Comparison of ENCODE assay signal across 8 mouse cellular contexts in the genomic region with DNA sequence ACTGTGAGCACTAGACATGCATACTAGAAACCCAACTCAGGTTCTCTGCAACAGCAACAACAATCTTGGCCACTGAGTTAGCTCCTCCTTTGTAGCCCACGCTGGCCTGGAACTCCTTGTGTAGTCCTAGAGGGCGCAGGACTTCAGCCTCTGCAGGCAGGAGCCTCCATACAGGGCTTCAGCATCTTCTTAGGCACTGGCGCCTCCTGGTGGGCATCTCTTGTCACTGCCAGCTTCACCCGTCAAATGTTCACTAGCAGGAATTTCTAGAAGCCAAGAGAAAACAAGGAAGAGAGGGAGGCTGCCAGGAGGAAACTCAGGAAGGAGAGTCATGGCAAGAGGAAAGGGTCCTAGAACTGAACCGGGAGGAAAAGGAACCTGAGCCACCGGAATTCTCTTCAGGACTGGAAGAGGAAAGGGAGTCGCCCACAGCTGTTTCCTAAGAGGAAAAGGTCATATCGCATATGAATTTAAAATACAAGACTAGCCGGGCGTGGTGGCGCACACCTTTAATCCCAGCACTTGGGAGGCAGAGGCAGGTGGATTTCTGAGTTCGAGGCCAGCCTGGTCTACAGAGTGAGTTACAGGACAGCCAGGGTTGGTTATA. TPM values are rescaled to one million over a fixed set of nuclear protein-coding genes. Genes with fewer than 3 reads are reported as not detected.
DNase-seq lines count a peak whose midpoint lies in the region; ATAC-seq lines count a peak whose summit lies in the region.

No protein-coding gene starts in this region.

- 37% methylated on average over 12 of the region's 12 CpGs for WGBS in embryonic facial prominence, embryonic 12.5 days
- WGBS in heart, embryonic 10.5 days = 36% methylated on average over 12 of the region's 12 CpGs
- WGBS in liver, embryonic 15.5 days (ENCODE audit: insufficient replicate concordance) = 13% methylated on average over 12 of the region's 12 CpGs
- WGBS in neural tube, embryonic 13.5 days = 41% methylated on average over 12 of the region's 12 CpGs

- no peak overlapping the region for H3K4me3 ChIP-seq in embryonic facial prominence, embryonic 12.5 days
- H3K4me3 ChIP-seq in heart, embryonic 10.5 days = no peak overlapping the region
- H3K4me3 ChIP-seq in liver, embryonic 15.5 days (replicated peaks) = no peak overlapping the region
- H3K4me3 ChIP-seq in neural tube, embryonic 13.5 days = no peak overlapping the region

- no peaks in the 10 kb centered on the region for H3K36me3 ChIP-seq in embryonic facial prominence, embryonic 12.5 days
- no peaks in the 10 kb centered on the region for H3K36me3 ChIP-seq in heart, embryonic 10.5 days
- H3K36me3 ChIP-seq in liver, embryonic 15.5 days (replicated peaks) = no peaks in the 10 kb centered on the region
- H3K36me3 ChIP-seq in neural tube, embryonic 13.5 days = no peaks in the 10 kb centered on the region

- no peak overlapping the region for H3K27ac ChIP-seq in embryonic facial prominence, embryonic 12.5 days
- no peak overlapping the region for H3K27ac ChIP-seq in heart, embryonic 10.5 days
- H3K27ac ChIP-seq in liver, embryonic 15.5 days (replicated peaks) = no peak overlapping the region
- H3K27ac ChIP-seq in neural tube, embryonic 13.5 days (replicated peaks) = no peak overlapping the region

- no peak overlapping the region for H3K4me2 ChIP-seq in embryonic facial prominence, embryonic 12.5 days (replicated peaks)
- no peak overlapping the region for H3K4me2 ChIP-seq in liver, embryonic 15.5 days
- H3K4me2 ChIP-seq in neural tube, embryonic 13.5 days = no peak overlapping the region

- no peaks in the 10 kb centered on the region for H3K9me3 ChIP-seq in embryonic facial prominence, embryonic 12.5 days
- no peaks in the 10 kb centered on the region; the same call in 1 of the 2 replicates for H3K9me3 ChIP-seq in heart, embryonic 10.5 days
- no peaks in the 10 kb centered on the region for H3K9me3 ChIP-seq in liver, embryonic 15.5 days (replicated peaks)
- H3K9me3 ChIP-seq in neural tube, embryonic 13.5 days = 0 out of 2 replicates have a peak, but pooled peaks cover 4% of the 10 kb centered on the region

- peak; percentile 72; the same call in 1 of the 2 replicates for ATAC-seq in embryonic facial prominence, embryonic 12.5 days (ENCODE audit: insufficient number of reproducible peaks, insufficient read depth, low FRiP score, low TSS enrichment)
- peak; percentile 66 for ATAC-seq in liver, embryonic 15.5 days (ENCODE audit: insufficient read depth)
- ATAC-seq in neural tube, embryonic 13.5 days (ENCODE audit: low read depth) = peak; percentile 75; the same call in 1 of the 2 replicates

- H3K27me3 ChIP-seq in embryonic facial prominence, embryonic 12.5 days = no peaks in the 10 kb centered on the region
- H3K27me3 ChIP-seq in heart, embryonic 10.5 days (ENCODE audit: insufficient read depth, poor library complexity, severe bottlenecking) = no peaks in the 10 kb centered on the region
- no peaks in the 10 kb centered on the region for H3K27me3 ChIP-seq in liver, embryonic 15.5 days
- no peaks in the 10 kb centered on the region for H3K27me3 ChIP-seq in neural tube, embryonic 13.5 days

- H3K4me1 ChIP-seq in embryonic facial prominence, embryonic 12.5 days = no peaks in the 10 kb centered on the region
- H3K4me1 ChIP-seq in heart, embryonic 10.5 days = no peaks in the 10 kb centered on the region
- H3K4me1 ChIP-seq in liver, embryonic 15.5 days (replicated peaks) = 0 out of 2 replicates have a peak, but pooled peaks cover 6% of the 10 kb centered on the region
- H3K4me1 ChIP-seq in neural tube, embryonic 13.5 days (replicated peaks) = no peaks in the 10 kb centered on the region

- no peak overlapping the region for H3K9ac ChIP-seq in embryonic facial prominence, embryonic 12.5 days
- no peak overlapping the region for H3K9ac ChIP-seq in liver, embryonic 15.5 days
- no peak overlapping the region for H3K9ac ChIP-seq in neural tube, embryonic 13.5 days

- peak; percentile 90 for DNase-seq in CD4-positive, CD25-positive, alpha-beta regulatory T cell, adult 2 months (ENCODE audit: low read depth, low spot score)
- peak; percentile 91 to 92 for DNase-seq in adrenal gland, postnatal 36 days
- DNase-seq in heart, embryonic 10.5 days (ENCODE audit: low spot score) = peak; percentile 94
- DNase-seq in kidney, postnatal 25 days = peak; percentile 92 to 95
- peak; percentile 57 for DNase-seq in telencephalon, adult 2 months (ENCODE audit: low read depth, low spot score)

RNA-seq across cellular contexts. Expression of a gene that starts 11.4 kb away (rescaled TPM):
- total RNA-seq in adrenal gland, postnatal 36 days (2021) = 10 to 100 TPM; 13.8 to 19.7 TPM
- polyA plus RNA-seq in embryonic facial prominence, embryonic 12.5 days (2016; fragmentation: Nextera tagmentation; extraction: Ambion mirVana) = 6.1 and 7.2 TPM in 2 replicates
- polyA plus RNA-seq in heart, embryonic 10.5 days (2016; fragmentation: Nextera tagmentation; extraction: Ambion mirVana) = 7.1 and 7.4 TPM in 2 replicates
- 3.0 and 3.2 TPM in 2 replicates for polyA plus RNA-seq in liver, embryonic 15.5 days (2015; fragmentation: Nextera tagmentation; extraction: Ambion mirVana)
- 4.0 and 4.7 TPM in 2 replicates for polyA plus RNA-seq in neural tube, embryonic 13.5 days (2015; fragmentation: Nextera tagmentation; extraction: Ambion mirVana)

RNA-seq across cellular contexts. Expression of a gene that starts 16.4 kb away (rescaled TPM):
- total RNA-seq in adrenal gland, postnatal 36 days (2021) = 10 to 100 TPM; 12.9 to 17.9 TPM
- 20.0 and 21.5 TPM in 2 replicates for polyA plus RNA-seq in embryonic facial prominence, embryonic 12.5 days (2016; fragmentation: Nextera tagmentation; extraction: Ambion mirVana)
- polyA plus RNA-seq in heart, embryonic 10.5 days (2016; fragmentation: Nextera tagmentation; extraction: Ambion mirVana) = 16.0 and 16.6 TPM in 2 replicates
- polyA plus RNA-seq in liver, embryonic 15.5 days (2015; fragmentation: Nextera tagmentation; extraction: Ambion mirVana) = 4.0 and 4.1 TPM in 2 replicates
- 24.8 and 25.0 TPM in 2 replicates for polyA plus RNA-seq in neural tube, embryonic 13.5 days (2015; fragmentation: Nextera tagmentation; extraction: Ambion mirVana)

RNA-seq across cellular contexts. Expression of a gene that starts 30.0 kb away (rescaled TPM):
- 10 to 100 TPM; 28.6 to 49.3 TPM for total RNA-seq in adrenal gland, postnatal 36 days (2021)
- polyA plus RNA-seq in embryonic facial prominence, embryonic 12.5 days (2016; fragmentation: Nextera tagmentation; extraction: Ambion mirVana) = 37.9 and 39.7 TPM in 2 replicates
- 38.9 and 50.2 TPM in 2 replicates for polyA plus RNA-seq in heart, embryonic 10.5 days (2016; fragmentation: Nextera tagmentation; extraction: Ambion mirVana)
- 15.7 and 17.0 TPM in 2 replicates for polyA plus RNA-seq in liver, embryonic 15.5 days (2015; fragmentation: Nextera tagmentation; extraction: Ambion mirVana)
- 17.1 and 25.1 TPM in 2 replicates for polyA plus RNA-seq in neural tube, embryonic 13.5 days (2015; fragmentation: Nextera tagmentation; extraction: Ambion mirVana)

RNA-seq across cellular contexts. Expression of a gene that starts 30.3 kb away (rescaled TPM):
- 10 to 100 TPM; 57.5 to 64.0 TPM for total RNA-seq in adrenal gland, postnatal 36 days (2021)
- polyA plus RNA-seq in embryonic facial prominence, embryonic 12.5 days (2016; fragmentation: Nextera tagmentation; extraction: Ambion mirVana) = 131 and 142 TPM in 2 replicates
- polyA plus RNA-seq in heart, embryonic 10.5 days (2016; fragmentation: Nextera tagmentation; extraction: Ambion mirVana) = 62.2 and 79.7 TPM in 2 replicates
- 27.0 and 31.2 TPM in 2 replicates for polyA plus RNA-seq in liver, embryonic 15.5 days (2015; fragmentation: Nextera tagmentation; extraction: Ambion mirVana)
- polyA plus RNA-seq in neural tube, embryonic 13.5 days (2015; fragmentation: Nextera tagmentation; extraction: Ambion mirVana) = 128 and 132 TPM in 2 replicates
